Mouse (Mus musculus): ENCODE measurements around the gene 4930486L24Rik. TPM values are rescaled to one million over a fixed set of nuclear protein-coding genes. Genes with fewer than 3 reads are reported as not detected.

Gene 4930486L24Rik
- polyA plus RNA-seq, 1 experiment from 2014 or later = not detected

GRCm38 (mm10) chr13:60819469-60819868 is 44.8 kb downstream of the 4930486L24Rik start:
- Histone ChIP-seq H3K4me3 (no peak overlapping the region), H3K9me3 (replicated peaks) (no peaks in the 10 kb centered on the region), H3K4me1 (no peaks in the 10 kb centered on the region), H3K36me3 (no peaks in the 10 kb centered on the region), H3K27me3 (ENCODE audit: low read depth, poor library complexity, severe bottlenecking) (no peaks in the 10 kb centered on the region), H3K27ac (no peak overlapping the region)
- DNase-seq (ENCODE audit: low spot score) = peak; percentile 58
- WGBS = 13% methylated on average over 7 of the region's 7 CpGs

GRCm38 (mm10) chr13:60813722-60814121 is 50.6 kb downstream of the 4930486L24Rik start:
- H3K9me3 ChIP-seq (replicated peaks) = no peaks in the 10 kb centered on the region
- H3K4me3 ChIP-seq = no peak overlapping the region
- no peaks in the 10 kb centered on the region for H3K36me3 ChIP-seq
- 85% methylated on average over 1 of the region's 1 CpGs for WGBS
- no peaks in the 10 kb centered on the region for H3K27me3 ChIP-seq (ENCODE audit: low read depth, poor library complexity, severe bottlenecking)
- no peak for DNase-seq (ENCODE audit: low spot score)
- H3K4me1 ChIP-seq = no peaks in the 10 kb centered on the region
- no peak overlapping the region for H3K27ac ChIP-seq

DNA sequence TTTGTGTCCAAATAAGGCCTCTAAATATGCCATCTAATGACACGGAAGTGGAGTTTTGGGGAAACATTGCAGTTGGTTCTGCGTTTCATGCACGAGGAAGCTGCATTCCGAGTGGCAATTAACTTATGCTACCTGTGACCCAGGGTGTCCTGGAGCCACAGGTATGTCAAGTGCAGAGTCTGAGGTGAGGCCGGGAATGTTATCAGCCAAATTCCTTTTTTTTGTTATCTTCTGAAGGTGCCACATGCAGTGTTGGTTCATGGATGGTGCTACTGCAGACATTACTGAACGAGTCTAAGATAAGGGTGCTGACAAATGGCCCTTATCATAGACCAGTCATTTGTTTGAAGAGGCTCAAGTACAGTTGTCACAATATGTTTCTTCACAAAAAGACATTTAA is 51.5 kb downstream of the 4930486L24Rik start:
- Histone ChIP-seq H3K9me3 (replicated peaks) (no peaks in the 10 kb centered on the region), H3K36me3 (no peaks in the 10 kb centered on the region), H3K4me3 (no peak overlapping the region), H3K4me1 (no peaks in the 10 kb centered on the region), H3K27ac (no peak overlapping the region), H3K27me3 (ENCODE audit: low read depth, poor library complexity, severe bottlenecking) (no peaks in the 10 kb centered on the region)
- 87% methylated on average over 6 of the region's 6 CpGs for WGBS
- no peak for DNase-seq (ENCODE audit: low spot score)

- no peak overlapping the region for H3K4me3 ChIP-seq
- DNase-seq (ENCODE audit: low spot score) = no peak
- no peaks in the 10 kb centered on the region for H3K9me3 ChIP-seq (replicated peaks)
- H3K36me3 ChIP-seq = no peaks in the 10 kb centered on the region
- H3K27ac ChIP-seq = no peak overlapping the region
- no peaks in the 10 kb centered on the region for H3K27me3 ChIP-seq (ENCODE audit: low read depth, poor library complexity, severe bottlenecking)
- H3K4me1 ChIP-seq = no peaks in the 10 kb centered on the region
- WGBS = 77% methylated on average over 2 of the region's 2 CpGs
These were observed 54.6 kb downstream of the 4930486L24Rik start for GRCm38 (mm10) chr13:60809690-60810089.

DNA sequence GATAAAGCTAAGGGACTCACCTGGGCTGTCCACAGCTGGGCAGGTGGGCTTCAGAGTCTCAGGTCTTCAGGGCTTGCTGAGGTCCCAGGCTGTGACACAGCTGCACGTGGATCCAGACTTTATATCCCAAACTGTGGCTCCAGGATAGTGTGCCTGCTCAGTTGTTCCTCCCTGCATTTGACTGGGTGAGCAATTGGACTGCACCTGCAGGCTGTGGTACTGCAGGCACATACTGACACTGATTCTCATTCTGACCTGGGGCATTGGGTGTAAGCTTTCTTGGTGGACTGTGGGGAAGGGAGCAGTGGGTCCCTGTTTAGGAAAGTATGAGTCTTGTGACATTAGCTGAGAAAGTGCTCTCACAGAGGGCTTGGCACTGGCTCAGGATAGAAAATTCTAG is 61.5 kb downstream of the 4930486L24Rik start, which contains the start of gene Ctsll3:
Gene Ctsll3, minus strand, starts transcription at position 101 of the 400 bp plus-strand sequence.
- Histone ChIP-seq H3K36me3 (no peaks in the 10 kb centered on the region), H3K27ac (no peak within 1 kb of the TSS), H3K9me3 (replicated peaks) (no peaks in the 10 kb centered on the region), H3K4me3 (no peak within 1 kb of the TSS), H3K4me1 (no peaks in the 10 kb centered on the region), H3K27me3 (ENCODE audit: low read depth, poor library complexity, severe bottlenecking) (no peaks in the 10 kb centered on the region)
- WGBS = 74% methylated on average over 1 of the region's 1 CpGs
- no peak for DNase-seq (ENCODE audit: low spot score)

Other genes starting within 250 kb of the 4930486L24Rik start
- not detected in 2 replicates for gene BC051665, start 78.1 kb downstream of the 4930486L24Rik start, polyA plus RNA-seq (2016; fragmentation: Nextera tagmentation; extraction: Ambion mirVana)
- gene Ctsll3, start 61.6 kb downstream of the 4930486L24Rik start, polyA plus RNA-seq (2016; fragmentation: Nextera tagmentation; extraction: Ambion mirVana) = not detected in 2 replicates
- gene Gm49392, start 32.4 kb upstream of the 4930486L24Rik start, polyA plus RNA-seq (2016; fragmentation: Nextera tagmentation; extraction: Ambion mirVana) = 0.21 and 0.25 TPM in 2 replicates
- 1.3 and 1.7 TPM in 2 replicates for gene Ctla2b, start 33.0 kb upstream of the 4930486L24Rik start, polyA plus RNA-seq (2016; fragmentation: Nextera tagmentation; extraction: Ambion mirVana)
- gene Tpbpb, start 40.4 kb upstream of the 4930486L24Rik start, polyA plus RNA-seq (2016; fragmentation: Nextera tagmentation; extraction: Ambion mirVana) = not detected in 2 replicates
- not detected in 2 replicates for gene Gm49393, start 71.1 kb upstream of the 4930486L24Rik start, polyA plus RNA-seq (2016; fragmentation: Nextera tagmentation; extraction: Ambion mirVana)
- 0.96 and 1.2 TPM in 2 replicates for gene Gm49391, start 72.1 kb upstream of the 4930486L24Rik start, polyA plus RNA-seq (2016; fragmentation: Nextera tagmentation; extraction: Ambion mirVana)
- 9.6 and 11.3 TPM in 2 replicates for gene Ctla2a, start 72.2 kb upstream of the 4930486L24Rik start, polyA plus RNA-seq (2016; fragmentation: Nextera tagmentation; extraction: Ambion mirVana)
- not detected in 2 replicates for gene Tpbpa, start 77.5 kb upstream of the 4930486L24Rik start, polyA plus RNA-seq (2016; fragmentation: Nextera tagmentation; extraction: Ambion mirVana)
- gene Ctsj, start 141.5 kb upstream of the 4930486L24Rik start, polyA plus RNA-seq (2016; fragmentation: Nextera tagmentation; extraction: Ambion mirVana) = not detected in 2 replicates
- gene Ctsq, start 176.2 kb upstream of the 4930486L24Rik start, polyA plus RNA-seq (2016; fragmentation: Nextera tagmentation; extraction: Ambion mirVana) = not detected in 2 replicates

Measured in limb, embryonic 10.5 days (tissue).